Comparison of ENCODE assay signal across 17 mouse cellular contexts in the genomic region with DNA sequence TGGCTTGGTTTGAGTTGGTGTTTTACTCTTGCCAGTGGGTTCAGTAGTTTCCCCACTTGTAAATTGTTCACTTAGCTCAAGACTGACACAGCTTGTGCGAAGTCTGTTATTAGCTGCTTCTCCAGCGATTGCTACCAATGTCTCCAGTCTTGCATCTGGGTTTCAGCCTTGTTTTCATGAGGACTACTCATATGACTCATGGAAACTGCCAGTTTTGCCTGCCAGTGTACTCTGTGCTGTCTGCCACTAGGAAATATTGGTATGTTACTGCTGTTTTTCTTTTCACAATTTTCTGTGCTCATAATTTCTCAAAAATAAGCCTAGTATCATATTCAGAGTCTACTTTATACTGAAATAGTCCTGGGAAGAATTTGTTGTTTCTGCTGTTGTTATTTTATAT.
"Had no signal": no experiment of that assay in that cellular context is flagged by ENCODE, and none has a peak within 500 bp of the region (broad histone marks: within the 10 kb centered on the region; RNA-seq: fewer than 3 reads in every experiment).

No protein-coding gene starts in this region.

- H3K36me3 ChIP-seq: kidney, embryonic 15.5 days; limb, embryonic 15.5 days; liver, embryonic 12.5 days; midbrain, embryonic 10.5 days; neural tube, embryonic 15.5 days had no signal

- H3K4me3 ChIP-seq: kidney, embryonic 15.5 days; limb, embryonic 15.5 days; liver, embryonic 12.5 days; midbrain, embryonic 10.5 days; myocyte; neural tube, embryonic 15.5 days had no signal

- DNase-seq: kidney, adult 2 months; kidney, postnatal 14 days; lung, embryonic 14.5 days; lung, postnatal 10 days; lung, postnatal 4 days; midbrain, embryonic 14.5 days; retina, postnatal 1 day; right cerebral cortex, postnatal 4 days; spleen, adult 18-20 months; thymus, adult 2 months; thymus, postnatal 25 days had no signal

- H3K9me3 ChIP-seq: kidney, embryonic 15.5 days; limb, embryonic 15.5 days; liver, embryonic 12.5 days; midbrain, embryonic 10.5 days; neural tube, embryonic 15.5 days had no signal

- ATAC-seq: liver, embryonic 12.5 days had no signal

- H3K9ac ChIP-seq: kidney, embryonic 15.5 days; limb, embryonic 15.5 days; liver, embryonic 12.5 days; lung, embryonic 14.5 days; neural tube, embryonic 15.5 days had no signal

- H3K27me3 ChIP-seq: kidney, embryonic 15.5 days; limb, embryonic 15.5 days; liver, embryonic 12.5 days; neural tube, embryonic 15.5 days had no signal

- H3K27ac ChIP-seq: kidney, embryonic 15.5 days; limb, embryonic 15.5 days; liver, embryonic 12.5 days; midbrain, embryonic 10.5 days; neural tube, embryonic 15.5 days had no signal

- H3K4me1 ChIP-seq: kidney, embryonic 15.5 days; limb, embryonic 15.5 days; liver, embryonic 12.5 days; midbrain, embryonic 10.5 days; neural tube, embryonic 15.5 days had no signal

- H3K4me2 ChIP-seq: kidney, embryonic 15.5 days; limb, embryonic 15.5 days; liver, embryonic 12.5 days; lung, embryonic 14.5 days; neural tube, embryonic 15.5 days had no signal
